Mouse (Mus musculus): ENCODE results near the gene Ttll11. TPM values are rescaled to one million over a fixed set of nuclear protein-coding genes. Genes with fewer than 3 reads are reported as not detected.
A peak's percentile ranks its signal among the peaks of the same experiment; 100 is the strongest.

Ttll11 gene
- polyA plus RNA-seq, 1 experiment from 2014 or later, result 4.9 TPM

- ATAC-seq, result no peak
- Histone ChIP-seq H3K9ac (ENCODE audit: low read depth, low read length) (no peak overlapping the region), H3K4me2 (ENCODE audit: low read length) (no peak overlapping the region), H3K27me3 (ENCODE audit: control insufficient read depth, insufficient read depth, low read depth, low read length) (no peaks in the 10 kb centered on the region), H3K9me3 (replicated peaks; ENCODE audit: control insufficient read depth, low read length, poor library complexity, severe bottlenecking) (no peaks in the 10 kb centered on the region), H3K4me1 (ENCODE audit: control insufficient read depth, insufficient read depth, low read length) (0 out of 2 replicates have a peak, but pooled peaks cover 3% of the 10 kb centered on the region), H3K4me3 (ENCODE audit: low read depth, low read length) (no peak overlapping the region), H3K27ac (ENCODE audit: low read length) (no peak overlapping the region), H3K36me3 (ENCODE audit: control insufficient read depth, insufficient read depth, low read length) (peaks cover 7% of the 10 kb centered on the region; the same call in 1 of the 2 replicates)
- 97% methylated on average over 2 of the region's 2 CpGs for WGBS
These were observed 244.7 kb downstream of the Ttll11 start for GRCm38 (mm10) chr2:35735001-35735400.

GRCm38 (mm10) chr2:35731671-35732449 is 247.9 kb downstream of the Ttll11 start:
- no peak overlapping the region for H3K4me3 ChIP-seq (ENCODE audit: low read depth, low read length)
- no peak for ATAC-seq
- H3K4me1 ChIP-seq (ENCODE audit: control insufficient read depth, insufficient read depth, low read length), result peaks cover 6% of the 10 kb centered on the region; the same call in 1 of the 2 replicates
- no peak overlapping the region for H3K9ac ChIP-seq (ENCODE audit: low read depth, low read length)
- H3K27me3 ChIP-seq (ENCODE audit: control insufficient read depth, insufficient read depth, low read depth, low read length), result no peaks in the 10 kb centered on the region
- H3K9me3 ChIP-seq (replicated peaks; ENCODE audit: control insufficient read depth, low read length, poor library complexity, severe bottlenecking), result no peaks in the 10 kb centered on the region
- no peak overlapping the region; the same call in 1 of the 2 replicates for H3K27ac ChIP-seq (ENCODE audit: low read length)
- H3K36me3 ChIP-seq (ENCODE audit: control insufficient read depth, insufficient read depth, low read length), result peaks cover 12% of the 10 kb centered on the region; the same call in 1 of the 2 replicates
- WGBS, result 66% methylated on average over 18 of the region's 18 CpGs
- H3K4me2 ChIP-seq (ENCODE audit: low read length), result no peak overlapping the region

GRCm38 (mm10) chr2:35729077-35730065 is 250.3 kb downstream of the Ttll11 start:
- Histone ChIP-seq H3K4me2 (ENCODE audit: low read length) (no peak overlapping the region), H3K36me3 (ENCODE audit: control insufficient read depth, insufficient read depth, low read length) (peaks cover 12% of the 10 kb centered on the region; the same call in 1 of the 2 replicates), H3K9ac (ENCODE audit: low read depth, low read length) (no peak overlapping the region), H3K27ac (ENCODE audit: low read length) (peak overlapping the region; percentile 65), H3K4me3 (ENCODE audit: low read depth, low read length) (no peak overlapping the region), H3K4me1 (ENCODE audit: control insufficient read depth, insufficient read depth, low read length) (peaks cover 6% of the 10 kb centered on the region; the same call in 1 of the 2 replicates), H3K27me3 (ENCODE audit: control insufficient read depth, insufficient read depth, low read depth, low read length) (no peaks in the 10 kb centered on the region), H3K9me3 (replicated peaks; ENCODE audit: control insufficient read depth, low read length, poor library complexity, severe bottlenecking) (no peaks in the 10 kb centered on the region)
- ATAC-seq, result 0 out of 2 replicates have a peak, but pooled peaks have one; percentile 34
- WGBS, result 45% methylated on average over 16 of the region's 16 CpGs

- Histone ChIP-seq H3K27ac (ENCODE audit: low read length) (peak overlapping the region; percentile 65; the same call in 1 of the 2 replicates), H3K27me3 (ENCODE audit: control insufficient read depth, insufficient read depth, low read depth, low read length) (no peaks in the 10 kb centered on the region), H3K4me1 (ENCODE audit: control insufficient read depth, insufficient read depth, low read length) (peaks cover 6% of the 10 kb centered on the region; the same call in 1 of the 2 replicates), H3K4me3 (ENCODE audit: low read depth, low read length) (no peak overlapping the region), H3K36me3 (ENCODE audit: control insufficient read depth, insufficient read depth, low read length) (peaks cover 12% of the 10 kb centered on the region; the same call in 1 of the 2 replicates), H3K9ac (ENCODE audit: low read depth, low read length) (no peak overlapping the region), H3K9me3 (replicated peaks; ENCODE audit: control insufficient read depth, low read length, poor library complexity, severe bottlenecking) (no peaks in the 10 kb centered on the region), H3K4me2 (ENCODE audit: low read length) (no peak overlapping the region)
- WGBS, result 50% methylated on average over 5 of the region's 5 CpGs
- ATAC-seq, result no peak
These were observed 251.1 kb downstream of the Ttll11 start for GRCm38 (mm10) chr2:35728633-35729032.

- Histone ChIP-seq H3K27ac (ENCODE audit: low read length) (no peak overlapping the region), H3K27me3 (ENCODE audit: control insufficient read depth, insufficient read depth, low read depth, low read length) (no peaks in the 10 kb centered on the region), H3K9ac (ENCODE audit: low read depth, low read length) (no peak overlapping the region), H3K4me2 (ENCODE audit: low read length) (no peak overlapping the region), H3K36me3 (ENCODE audit: control insufficient read depth, insufficient read depth, low read length) (peaks cover 36% of the 10 kb centered on the region), H3K4me3 (ENCODE audit: low read depth, low read length) (no peak overlapping the region), H3K4me1 (ENCODE audit: control insufficient read depth, insufficient read depth, low read length) (no peaks in the 10 kb centered on the region), H3K9me3 (replicated peaks; ENCODE audit: control insufficient read depth, low read length, poor library complexity, severe bottlenecking) (no peaks in the 10 kb centered on the region)
- WGBS, result 75% methylated on average over 7 of the region's 7 CpGs
- ATAC-seq, result no peak
These were observed 256.0 kb downstream of the Ttll11 start for GRCm38 (mm10) chr2:35723691-35724090.

GRCm38 (mm10) chr2:35723267-35723666 is 256.4 kb downstream of the Ttll11 start:
- H3K4me3 ChIP-seq (ENCODE audit: low read depth, low read length), result no peak overlapping the region
- no peak overlapping the region for H3K4me2 ChIP-seq (ENCODE audit: low read length)
- no peak for ATAC-seq
- no peaks in the 10 kb centered on the region for H3K9me3 ChIP-seq (replicated peaks; ENCODE audit: control insufficient read depth, low read length, poor library complexity, severe bottlenecking)
- no peaks in the 10 kb centered on the region for H3K4me1 ChIP-seq (ENCODE audit: control insufficient read depth, insufficient read depth, low read length)
- no peak overlapping the region for H3K9ac ChIP-seq (ENCODE audit: low read depth, low read length)
- no peaks in the 10 kb centered on the region for H3K27me3 ChIP-seq (ENCODE audit: control insufficient read depth, insufficient read depth, low read depth, low read length)
- H3K27ac ChIP-seq (ENCODE audit: low read length), result no peak overlapping the region
- H3K36me3 ChIP-seq (ENCODE audit: control insufficient read depth, insufficient read depth, low read length), result peaks cover 36% of the 10 kb centered on the region
- WGBS, result 91% methylated on average over 6 of the region's 6 CpGs

GRCm38 (mm10) chr2:35722821-35723220 is 256.9 kb downstream of the Ttll11 start:
- Histone ChIP-seq H3K4me3 (ENCODE audit: low read depth, low read length) (no peak overlapping the region), H3K27me3 (ENCODE audit: control insufficient read depth, insufficient read depth, low read depth, low read length) (no peaks in the 10 kb centered on the region), H3K9ac (ENCODE audit: low read depth, low read length) (no peak overlapping the region), H3K27ac (ENCODE audit: low read length) (no peak overlapping the region), H3K4me1 (ENCODE audit: control insufficient read depth, insufficient read depth, low read length) (no peaks in the 10 kb centered on the region), H3K9me3 (replicated peaks; ENCODE audit: control insufficient read depth, low read length, poor library complexity, severe bottlenecking) (no peaks in the 10 kb centered on the region), H3K4me2 (ENCODE audit: low read length) (no peak overlapping the region), H3K36me3 (ENCODE audit: control insufficient read depth, insufficient read depth, low read length) (peaks cover 35% of the 10 kb centered on the region)
- WGBS, result 90% methylated on average over 9 of the region's 9 CpGs
- no peak for ATAC-seq

- 90% methylated on average over 9 of the region's 9 CpGs for WGBS
These were observed 258.8 kb downstream of the Ttll11 start for GRCm38 (mm10) chr2:35720956-35721355.

More at GRCm38 (mm10) chr2:35720956-35721355, 258.8 kb downstream of the Ttll11 start:
- no peak for ATAC-seq
- Histone ChIP-seq H3K27ac (ENCODE audit: low read length) (no peak overlapping the region), H3K27me3 (ENCODE audit: control insufficient read depth, insufficient read depth, low read depth, low read length) (no peaks in the 10 kb centered on the region), H3K4me1 (ENCODE audit: control insufficient read depth, insufficient read depth, low read length) (no peaks in the 10 kb centered on the region), H3K9ac (ENCODE audit: low read depth, low read length) (no peak overlapping the region), H3K4me2 (ENCODE audit: low read length) (no peak overlapping the region), H3K9me3 (replicated peaks; ENCODE audit: control insufficient read depth, low read length, poor library complexity, severe bottlenecking) (no peaks in the 10 kb centered on the region), H3K4me3 (ENCODE audit: low read depth, low read length) (no peak overlapping the region), H3K36me3 (ENCODE audit: control insufficient read depth, insufficient read depth, low read length) (peaks cover 40% of the 10 kb centered on the region)

Data from midbrain, embryonic 16.5 days (tissue).